Mouse (Mus musculus) C2C12 (cell line): Measurements from ENCODE around the gene Tex101. TPM values are rescaled to one million over a fixed set of nuclear protein-coding genes. Genes with fewer than 3 reads are reported as not detected.

Experiments
- H3K27me3 ChIP-seq: one replicate; pipeline ENCODE4 v1.6.1; 2011; ENCODE audit not compliant: control insufficient read depth, insufficient read depth, insufficient read length
- H3K36me3 ChIP-seq: one replicate; pipeline ENCODE4 v1.6.1; 2011; ENCODE audit not compliant: control insufficient read depth, insufficient read depth
- H3K4me3 ChIP-seq: one replicate; pipeline ENCODE4 v1.5.1; 2011; ENCODE audit warnings: mild to moderate bottlenecking, control low read depth; ENCODE audit not compliant: poor library complexity, insufficient read depth, severe bottlenecking
- H3K79me2 ChIP-seq: one replicate; pipeline ENCODE4 v1.6.1; 2011; ENCODE audit not compliant: control insufficient read depth, insufficient read depth
- H3K79me3 ChIP-seq: one replicate; pipeline ENCODE4 v1.6.1; 2011; ENCODE audit warnings: low read depth, control low read depth
- H3ac ChIP-seq: one replicate; pipeline ENCODE3; 2011; ENCODE audit warnings: low read depth; ENCODE audit not compliant: control insufficient read depth, insufficient read length
- CEBPB ChIP-seq: IDR thresholded peaks from one replicate; pipeline ENCODE4 v1.6.1; 2011; ENCODE audit warnings: low read depth, mild to moderate bottlenecking, control low read depth, moderate library complexity
- CTCF ChIP-seq: IDR thresholded peaks from one replicate; pipeline ENCODE4 v1.5.1; 2011; ENCODE audit not compliant: control insufficient read depth, insufficient read depth, insufficient read length
- FOSL1 ChIP-seq: IDR thresholded peaks from one replicate; pipeline ENCODE4 v1.8.0; 2011; ENCODE audit warnings: mild to moderate bottlenecking, low read length; ENCODE audit not compliant: poor library complexity, insufficient read depth, severe bottlenecking
- MAX ChIP-seq: IDR thresholded peaks from one replicate; pipeline ENCODE4 v1.6.1; 2011; ENCODE audit warnings: mild to moderate bottlenecking, control low read depth
- MYOD1 ChIP-seq: IDR thresholded peaks from one replicate; pipeline ENCODE4 v1.6.1; 2011; ENCODE audit warnings: low read depth; ENCODE audit not compliant: control insufficient read depth, insufficient read length
- MYOG ChIP-seq: IDR thresholded peaks from one replicate; pipeline ENCODE4 v1.6.1; 2011; ENCODE audit not compliant: control insufficient read depth, insufficient read length; ENCODE audit errors: extremely low read depth
- USF1 ChIP-seq: IDR thresholded peaks from one replicate; pipeline ENCODE4 v1.6.1; 2011; ENCODE audit warnings: low read depth, mild to moderate bottlenecking, control low read depth, moderate library complexity
- polyA plus RNA-seq: library from polyadenylated mRNA; unstranded; fragments of >200 nt; fragmentation: generic; extraction: Trizol; gene quantifications from one replicate; pipeline ENCODE4 v1.2.1, GENCODE M21; 2012; ENCODE audit warnings: missing spikeins

The Tex101 gene
- polyA plus RNA-seq, 1 experiment, result not detected

DNA sequence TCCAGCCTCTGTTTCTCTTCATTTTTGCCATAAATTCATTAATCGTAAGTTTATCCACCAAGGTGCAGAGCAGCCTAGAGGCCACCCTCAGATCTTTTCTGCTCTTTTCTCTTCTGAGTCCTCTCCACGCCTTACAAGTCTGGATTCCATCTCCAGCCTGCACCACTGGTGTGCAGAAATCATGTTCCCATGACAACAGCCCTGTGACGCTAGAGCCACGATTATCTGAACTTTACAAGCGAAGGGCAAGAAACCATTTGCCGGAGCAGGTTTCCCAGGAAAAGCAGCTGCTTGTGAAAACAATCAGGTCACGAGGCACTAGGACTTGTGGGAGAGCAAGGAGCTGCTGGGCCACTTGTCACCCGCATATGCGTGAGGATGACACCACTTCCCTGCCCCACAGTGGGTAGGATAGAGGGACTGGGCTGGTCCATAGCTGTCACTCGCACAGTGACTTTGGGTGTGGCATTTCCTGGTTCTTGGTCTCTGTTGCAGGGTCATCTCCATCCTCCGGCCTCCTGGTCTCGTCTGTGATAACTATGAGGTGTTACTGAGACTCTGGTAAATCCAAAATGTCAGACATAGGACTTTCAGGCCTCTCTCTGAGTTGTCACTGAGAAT is 16.6 kb downstream of the Tex101 start:
- H3K36me3 ChIP-seq, result no peaks in the 10 kb centered on the region
- peaks cover 3% of the 10 kb centered on the region for H3K27me3 ChIP-seq
- no peak overlapping the region for H3K4me3 ChIP-seq
- no peak for TF ChIP-seq USF1
- TF ChIP-seq MYOD1, result no peak
- no peak for TF ChIP-seq FOSL1
- TF ChIP-seq CEBPB, result no peak
- no peak for TF ChIP-seq MAX
- no peak for TF ChIP-seq CTCF
- TF ChIP-seq MYOG, result no peak
- no peaks in the 10 kb centered on the region for H3K79me3 ChIP-seq
- no peaks in the 10 kb centered on the region for H3K79me2 ChIP-seq
- no peak overlapping the region for H3ac ChIP-seq

DNA sequence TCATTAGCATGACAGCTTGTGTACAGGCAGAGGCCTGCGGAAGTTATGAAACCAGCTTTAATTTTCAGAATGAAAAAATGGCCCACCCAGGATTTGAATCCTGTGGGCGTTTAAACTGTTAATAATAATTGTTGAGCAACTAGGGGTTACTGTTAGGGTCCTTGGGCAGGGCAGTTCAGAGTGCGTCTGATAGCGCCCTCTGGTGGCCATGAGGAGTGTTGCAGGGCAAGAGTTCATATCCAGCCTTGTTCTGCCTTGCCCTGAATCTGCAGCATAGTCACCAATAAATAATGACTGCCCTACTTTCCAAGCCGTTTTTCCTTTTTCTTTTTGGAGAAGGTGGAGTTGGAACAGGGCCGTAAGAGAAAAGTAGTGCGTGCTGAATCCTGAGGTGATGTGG is 22.8 kb downstream of the Tex101 start:
- no peaks in the 10 kb centered on the region for H3K79me2 ChIP-seq
- H3K36me3 ChIP-seq, result no peaks in the 10 kb centered on the region
- TF ChIP-seq MAX (no peak), USF1 (no peak), CTCF (peak; percentile 87), FOSL1 (no peak), MYOD1 (no peak), CEBPB (no peak), MYOG (no peak)
- H3K4me3 ChIP-seq, result no peak overlapping the region
- no peaks in the 10 kb centered on the region for H3K27me3 ChIP-seq
- H3ac ChIP-seq, result no peak overlapping the region
- H3K79me3 ChIP-seq, result no peaks in the 10 kb centered on the region

DNA sequence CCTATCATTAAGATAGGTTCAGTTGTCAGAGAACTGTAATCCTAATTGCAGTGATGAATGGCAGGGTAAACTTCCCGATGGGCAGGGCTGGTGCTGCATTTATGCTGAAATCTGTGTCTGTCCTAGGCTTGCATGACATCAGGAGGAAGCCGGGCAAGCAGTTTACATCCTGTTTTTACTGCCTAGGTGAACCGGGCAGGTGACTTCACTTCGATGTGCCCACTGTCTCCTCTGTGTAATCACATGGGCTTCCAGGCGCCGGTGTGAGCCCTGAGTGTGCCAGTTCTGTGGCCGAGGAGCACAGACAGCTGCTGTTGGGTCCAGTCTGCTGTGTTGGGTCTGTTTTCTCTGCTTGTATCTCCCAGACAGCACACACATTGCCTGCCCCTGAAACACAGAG is 30.0 kb downstream of the Tex101 start:
- no peaks in the 10 kb centered on the region for H3K27me3 ChIP-seq
- no peak for TF ChIP-seq CTCF
- TF ChIP-seq FOSL1, result no peak
- no peak for TF ChIP-seq CEBPB
- TF ChIP-seq MYOD1, result no peak
- TF ChIP-seq USF1, result no peak
- TF ChIP-seq MAX, result no peak
- TF ChIP-seq MYOG, result no peak

DNA sequence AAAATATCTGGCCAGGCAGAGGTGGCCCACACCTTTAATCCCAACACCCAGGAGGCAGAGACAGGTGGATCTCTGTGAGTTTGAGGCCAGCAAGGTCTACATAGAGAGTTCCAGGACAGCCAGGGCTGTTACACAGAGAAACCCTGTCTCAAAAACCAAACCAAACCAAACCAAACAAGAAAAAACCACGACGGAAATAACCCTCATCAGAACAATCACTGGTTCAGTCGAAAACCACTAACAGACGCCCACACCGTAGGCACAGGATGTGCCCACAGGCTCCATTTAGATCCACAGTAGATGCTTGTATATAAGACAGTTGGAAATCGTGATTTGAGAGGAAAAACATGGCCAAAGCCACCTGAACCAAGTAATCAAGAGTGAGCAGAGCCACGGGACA is 31.5 kb downstream of the Tex101 start:
- Histone ChIP-seq H3K79me2 (no peaks in the 10 kb centered on the region), H3ac (no peak overlapping the region), H3K36me3 (no peaks in the 10 kb centered on the region), H3K4me3 (no peak overlapping the region), H3K79me3 (no peaks in the 10 kb centered on the region), H3K27me3 (peaks cover 4% of the 10 kb centered on the region)
- TF ChIP-seq CEBPB, result no peak
- no peak for TF ChIP-seq CTCF
- TF ChIP-seq MYOD1, result no peak
- no peak for TF ChIP-seq MAX
- no peak for TF ChIP-seq USF1

More for the DNA sequence above, 30.0 kb downstream of the Tex101 start:
- no peaks in the 10 kb centered on the region for H3K79me3 ChIP-seq
- no peak overlapping the region for H3K4me3 ChIP-seq
- H3K79me2 ChIP-seq, result no peaks in the 10 kb centered on the region
- H3ac ChIP-seq, result no peak overlapping the region
- no peaks in the 10 kb centered on the region for H3K36me3 ChIP-seq

DNA sequence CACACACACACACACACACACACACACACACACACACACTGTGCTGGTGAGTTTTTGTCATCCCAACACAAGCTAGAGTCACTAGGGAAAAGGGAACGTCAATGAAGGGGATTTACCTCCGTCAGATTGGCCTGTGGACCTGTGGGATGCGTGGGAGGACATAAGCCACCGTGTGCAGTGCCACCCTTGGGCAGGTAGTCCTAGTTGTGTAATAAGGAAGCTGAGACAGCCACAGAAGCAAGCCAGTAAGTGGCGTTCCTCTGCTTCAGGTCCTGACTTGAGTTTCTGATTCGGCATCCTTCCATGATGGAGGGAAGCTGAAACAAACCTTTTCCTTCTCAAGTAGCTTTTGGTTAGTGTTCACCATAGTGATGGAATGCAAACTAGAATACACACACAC is 32.0 kb downstream of the Tex101 start:
- no peak for TF ChIP-seq USF1
- TF ChIP-seq MYOG, result no peak
- TF ChIP-seq MAX, result no peak
- no peak for TF ChIP-seq FOSL1
- TF ChIP-seq CTCF, result no peak
- no peak for TF ChIP-seq MYOD1
- no peak for TF ChIP-seq CEBPB
- Histone ChIP-seq H3K79me2 (no peaks in the 10 kb centered on the region), H3K27me3 (peaks cover 6% of the 10 kb centered on the region), H3K4me3 (no peak overlapping the region), H3K79me3 (no peaks in the 10 kb centered on the region), H3K36me3 (no peaks in the 10 kb centered on the region), H3ac (no peak overlapping the region)

DNA sequence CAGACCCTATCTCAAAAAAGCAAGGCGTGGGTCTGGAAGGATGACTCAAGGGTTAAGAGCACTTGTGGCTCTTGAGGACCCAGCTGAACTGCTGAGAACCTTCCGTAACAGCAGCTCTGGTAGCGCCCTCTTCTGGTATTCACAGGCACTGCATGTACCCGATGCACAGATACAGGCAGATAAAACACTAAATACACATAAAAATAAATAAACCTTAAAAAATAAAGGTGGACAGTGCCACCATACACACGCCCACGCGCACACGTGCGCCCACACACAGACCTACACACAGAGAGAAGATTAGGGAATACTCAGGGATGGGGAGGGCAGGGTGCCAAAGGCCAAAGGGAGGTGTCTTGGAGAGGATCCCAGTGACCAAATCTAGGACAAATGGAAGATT is 34.0 kb downstream of the Tex101 start:
- peak; percentile 43 for TF ChIP-seq CTCF
- TF ChIP-seq FOSL1, result no peak
- Histone ChIP-seq H3K4me3 (no peak overlapping the region), H3K27me3 (peaks cover 19% of the 10 kb centered on the region), H3K79me2 (no peaks in the 10 kb centered on the region), H3ac (no peak overlapping the region), H3K36me3 (no peaks in the 10 kb centered on the region), H3K79me3 (no peaks in the 10 kb centered on the region)
